Mouse (Mus musculus) midbrain, embryonic 15.5 days (tissue): Measurements from ENCODE around the gene Sh2b2. TPM values are rescaled to one million over a fixed set of nuclear protein-coding genes. Genes with fewer than 3 reads are reported as not detected.

ENCODE experiments used
- ATAC-seq: fragments of 200-750 bp; cut with Nextera tagmentation; replicated peaks from 2 replicates; pipeline ENCODE4 v1.8.0; 2017; ENCODE audit warnings: moderate TSS enrichment
- H3K27ac ChIP-seq: fragments of 300-500 bp; sonication (generic); 2 replicates; pipeline ENCODE4 v1.5.1; 2015; ENCODE audit warnings: mild to moderate bottlenecking, inconsistent platforms
- H3K27me3 ChIP-seq: fragments of 300-500 bp; sonication (generic); replicated peaks from 2 replicates; pipeline ENCODE4 v1.6.1; 2015; ENCODE audit warnings: inconsistent platforms
- H3K36me3 ChIP-seq: fragments of 300-500 bp; sonication (generic); replicated peaks from 2 replicates; pipeline ENCODE4 v1.6.1; 2015; ENCODE audit warnings: inconsistent platforms
- H3K4me1 ChIP-seq: fragments of 300-500 bp; sonication (generic); 2 replicates; pipeline ENCODE4 v1.6.1; 2015; ENCODE audit warnings: inconsistent platforms
- H3K4me2 ChIP-seq: fragments of 300-500 bp; sonication (generic); 2 replicates; pipeline ENCODE4 v1.6.1; 2015; ENCODE audit warnings: inconsistent platforms, mild to moderate bottlenecking, moderate library complexity
- H3K4me3 ChIP-seq: fragments of 300-500 bp; sonication (generic); 2 replicates; pipeline ENCODE4 v1.5.1; 2015; ENCODE audit warnings: mild to moderate bottlenecking, inconsistent platforms
- H3K9ac ChIP-seq: fragments of 300-500 bp; sonication (generic); 2 replicates; pipeline ENCODE4 v1.6.1; 2015; ENCODE audit warnings: mild to moderate bottlenecking, inconsistent platforms
- H3K9me3 ChIP-seq: fragments of 300-500 bp; sonication (generic); 2 replicates; pipeline ENCODE4 v1.6.1; 2016; ENCODE audit warnings: inconsistent platforms
- WGBS: fragments of 180-500 bp; shearing (Covaris S2); methylation state at CpG from one replicate; pipeline ENCODE4 v1.1.7; 2015; ENCODE audit warnings: mixed read lengths; 5-methylcytosine and 5-hydroxymethylcytosine counted together
- polyA plus RNA-seq: library from polyadenylated mRNA; unstranded; fragments of >200 nt; fragmentation: Nextera tagmentation; extraction: Ambion mirVana; gene quantifications from 2 replicates; pipeline ENCODE4 v1.2.1, GENCODE M21; 2015

Gene Sh2b2
- polyA plus RNA-seq, 1 experiment from 2014 or later: 33.2 TPM

DNA sequence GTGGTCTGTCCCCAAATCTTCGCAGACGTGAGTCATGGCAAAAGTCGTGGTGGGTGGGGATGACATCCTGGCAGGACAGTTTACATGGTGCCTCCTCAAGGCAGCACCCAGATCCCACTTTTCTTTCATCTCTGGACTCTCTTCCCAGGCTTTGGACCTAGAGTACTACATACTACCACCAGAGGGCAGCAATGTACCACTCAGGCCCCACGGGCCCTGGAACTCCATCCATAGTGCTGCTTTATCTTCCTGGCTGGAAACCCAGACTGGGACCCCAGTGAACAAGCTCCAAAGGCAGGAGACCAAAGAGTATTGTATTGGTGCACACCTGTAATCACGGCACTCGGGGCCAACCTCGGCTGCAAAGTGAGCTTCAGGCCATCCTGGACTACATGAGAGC, 44.5 kb downstream of the Sh2b2 start:
- Histone ChIP-seq H3K4me3 (no peak overlapping the region), H3K27ac (no peak overlapping the region), H3K9me3 (no peaks in the 10 kb centered on the region), H3K27me3 (no peaks in the 10 kb centered on the region), H3K4me1 (peaks cover 14% of the 10 kb centered on the region), H3K9ac (no peak overlapping the region), H3K36me3 (no peaks in the 10 kb centered on the region), H3K4me2 (no peak overlapping the region)
- peak; percentile 63; the same call in 1 of the 2 replicates for ATAC-seq
- WGBS: 29% methylated on average over 7 of the region's 7 CpGs

DNA sequence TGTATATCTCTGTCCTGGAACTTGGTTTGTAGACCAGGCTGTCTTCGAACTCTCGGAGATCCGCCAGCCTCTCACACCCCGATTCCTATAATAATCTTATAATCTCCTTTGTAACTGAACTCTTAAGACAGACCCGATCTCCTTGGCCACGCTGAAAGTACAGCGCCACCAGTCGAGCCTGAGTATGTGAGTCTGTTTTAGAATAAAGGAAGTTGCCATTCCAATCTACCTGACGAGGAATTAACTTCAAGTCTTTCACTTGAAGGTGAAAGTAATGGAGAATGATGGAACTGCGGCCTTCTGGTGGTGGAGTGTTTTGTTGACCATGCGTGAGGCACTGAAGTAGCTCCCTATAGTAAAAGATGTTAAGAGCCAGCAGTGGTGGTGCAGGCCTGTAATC, 46.8 kb downstream of the Sh2b2 start:
- H3K36me3 ChIP-seq: peaks cover 18% of the 10 kb centered on the region
- H3K4me1 ChIP-seq: peaks cover 14% of the 10 kb centered on the region
- H3K9me3 ChIP-seq: no peaks in the 10 kb centered on the region
- H3K27me3 ChIP-seq: no peaks in the 10 kb centered on the region
- WGBS: 22% methylated on average over 11 of the region's 11 CpGs
- no peak for ATAC-seq
- peak overlapping the region; percentile 90 for H3K4me3 ChIP-seq
- H3K9ac ChIP-seq: peak overlapping the region; percentile 70; the same call in 1 of the 2 replicates
- peak overlapping the region; percentile 86 for H3K27ac ChIP-seq
- H3K4me2 ChIP-seq: peak overlapping the region; percentile 63

DNA sequence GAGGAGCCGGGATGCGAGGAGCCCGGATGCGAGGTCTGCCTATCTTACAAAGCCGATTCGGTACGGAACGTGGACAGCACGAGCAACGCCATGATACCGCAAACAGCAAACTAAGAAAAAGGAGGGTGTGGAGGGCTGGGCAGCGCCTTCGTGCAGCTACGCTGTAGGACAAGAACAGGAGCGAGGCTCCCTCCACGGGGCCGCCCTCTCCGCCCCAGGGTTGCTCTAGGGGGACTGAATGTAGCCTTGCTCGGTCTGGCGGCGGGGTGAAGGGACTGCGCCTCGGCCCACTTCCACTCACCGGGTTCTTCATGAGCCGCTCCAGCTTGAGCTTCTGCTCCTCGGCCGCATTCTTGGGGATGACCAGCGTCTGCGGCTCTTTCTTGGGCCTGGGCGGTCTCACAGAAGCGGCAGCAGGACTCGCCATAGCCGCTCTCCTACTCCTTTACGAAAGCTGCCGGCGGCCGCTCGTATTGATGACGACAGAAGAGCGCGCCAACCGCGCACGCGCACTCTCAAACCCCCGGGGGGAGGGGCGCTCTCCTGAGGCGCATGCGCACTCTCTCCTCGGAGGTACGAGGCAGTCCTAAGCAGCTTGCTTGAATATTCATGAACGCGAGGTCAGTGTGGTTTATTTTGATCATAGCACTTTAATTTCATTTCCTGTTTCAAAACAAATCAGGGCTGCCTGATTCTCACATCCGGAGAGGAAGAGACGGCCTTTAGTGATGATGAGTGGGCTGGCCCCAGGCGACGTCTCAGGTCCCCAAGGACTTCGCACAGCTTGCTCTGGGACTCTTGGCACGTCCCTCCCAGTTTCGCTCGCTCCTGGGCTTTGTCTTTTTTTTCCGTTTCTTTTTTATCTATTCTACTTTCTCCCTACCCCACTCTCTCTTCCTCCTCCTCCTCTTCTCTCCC, 47.6 kb downstream of the Sh2b2 start, which contains the start of gene Prkrip1:
Prkrip1 (minus strand) TSS at position 490 of the 918 bp plus-strand sequence.
- Histone ChIP-seq H3K9me3 (no peaks in the 10 kb centered on the region), H3K36me3 (peaks cover 26% of the 10 kb centered on the region), H3K27me3 (no peaks in the 10 kb centered on the region), H3K4me3 (peak within 1 kb of the TSS; percentile 90), H3K4me1 (peaks cover 14% of the 10 kb centered on the region), H3K9ac (peak within 1 kb of the TSS; percentile 76), H3K4me2 (peak within 1 kb of the TSS; percentile 91), H3K27ac (peak within 1 kb of the TSS; percentile 86)
- ATAC-seq: peak; percentile 83
- under 1% methylated on average over 62 of the region's 62 CpGs for WGBS

DNA sequence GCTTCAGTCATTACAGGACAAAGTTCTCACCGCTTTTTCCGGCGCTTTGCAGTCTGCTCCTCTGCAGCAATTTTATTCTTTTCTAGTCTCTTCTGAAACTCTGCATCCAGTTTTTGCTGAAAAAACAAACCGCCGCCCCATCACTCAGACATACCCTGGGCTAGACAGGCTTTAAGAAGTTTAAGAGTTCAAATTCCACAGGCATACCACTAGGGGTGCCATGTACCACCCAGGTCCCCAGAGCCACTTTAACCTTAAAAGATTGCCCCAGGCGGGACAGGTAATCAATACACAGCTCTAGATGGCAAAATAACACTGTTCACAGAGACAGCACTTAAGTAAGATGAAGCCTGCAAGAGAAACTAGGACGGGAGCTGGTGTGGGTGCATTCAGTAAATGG, 54.5 kb downstream of the Sh2b2 start:
- Histone ChIP-seq H3K4me1 (no peaks in the 10 kb centered on the region), H3K4me2 (no peak overlapping the region), H3K9ac (no peak overlapping the region), H3K4me3 (no peak overlapping the region), H3K36me3 (peaks cover 57% of the 10 kb centered on the region), H3K27me3 (no peaks in the 10 kb centered on the region), H3K27ac (no peak overlapping the region), H3K9me3 (no peaks in the 10 kb centered on the region)
- 90% methylated on average over 7 of the region's 7 CpGs for WGBS
- no peak for ATAC-seq

DNA sequence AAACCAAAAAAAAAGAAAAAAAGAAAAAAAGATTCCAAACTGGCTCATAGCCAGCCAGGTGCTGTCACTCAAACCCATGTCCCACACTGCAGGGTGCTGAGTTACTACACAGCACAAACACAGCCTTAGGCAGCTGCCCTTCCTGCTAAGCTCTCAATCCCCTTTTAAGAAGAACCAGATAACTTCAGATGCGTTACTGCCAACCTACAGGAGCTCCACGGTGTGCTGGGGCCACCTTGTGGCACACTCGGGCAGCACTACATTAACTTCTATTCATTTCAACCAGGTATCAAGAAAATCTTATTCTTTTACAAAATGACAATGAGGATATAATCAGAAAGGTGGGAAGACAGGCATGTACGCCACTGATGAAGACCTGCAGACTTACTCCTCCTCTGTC, 59.6 kb downstream of the Sh2b2 start:
- ATAC-seq: no peak; the same call in 1 of the 2 replicates
- no peaks in the 10 kb centered on the region for H3K27me3 ChIP-seq
- H3K4me2 ChIP-seq: no peak overlapping the region
- H3K9me3 ChIP-seq: no peaks in the 10 kb centered on the region
- peaks cover 35% of the 10 kb centered on the region for H3K36me3 ChIP-seq
- H3K4me3 ChIP-seq: no peak overlapping the region
- H3K4me1 ChIP-seq: 0 out of 2 replicates have a peak, but pooled peaks cover 3% of the 10 kb centered on the region
- H3K27ac ChIP-seq: no peak overlapping the region
- WGBS: 42% methylated on average over 4 of the region's 4 CpGs
- H3K9ac ChIP-seq: no peak overlapping the region

DNA sequence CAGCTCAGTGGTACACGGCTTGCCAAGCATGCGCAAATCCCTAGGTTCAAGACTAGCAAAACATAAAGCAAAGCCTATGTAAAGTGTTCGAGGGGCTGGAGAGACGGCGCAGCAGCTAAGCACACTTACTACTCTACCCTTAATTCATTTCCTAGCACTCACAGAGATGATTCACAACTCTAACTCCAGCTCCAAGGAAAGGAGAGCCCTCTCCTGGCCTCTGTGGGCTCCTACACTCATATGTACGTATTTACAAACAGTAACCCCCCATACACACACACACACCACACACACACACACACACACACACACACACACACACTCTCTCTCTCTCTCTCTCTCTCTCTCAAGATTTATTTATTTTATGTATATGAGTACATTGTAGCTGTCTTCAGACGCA, 62.6 kb downstream of the Sh2b2 start:
- Histone ChIP-seq H3K27ac (no peak overlapping the region), H3K4me3 (no peak overlapping the region), H3K4me1 (0 out of 2 replicates have a peak, but pooled peaks cover 3% of the 10 kb centered on the region), H3K36me3 (peaks cover 43% of the 10 kb centered on the region), H3K9ac (no peak overlapping the region), H3K9me3 (no peaks in the 10 kb centered on the region), H3K4me2 (no peak overlapping the region), H3K27me3 (no peaks in the 10 kb centered on the region)
- ATAC-seq: no peak
- WGBS: 89% methylated on average over 7 of the region's 7 CpGs

DNA sequence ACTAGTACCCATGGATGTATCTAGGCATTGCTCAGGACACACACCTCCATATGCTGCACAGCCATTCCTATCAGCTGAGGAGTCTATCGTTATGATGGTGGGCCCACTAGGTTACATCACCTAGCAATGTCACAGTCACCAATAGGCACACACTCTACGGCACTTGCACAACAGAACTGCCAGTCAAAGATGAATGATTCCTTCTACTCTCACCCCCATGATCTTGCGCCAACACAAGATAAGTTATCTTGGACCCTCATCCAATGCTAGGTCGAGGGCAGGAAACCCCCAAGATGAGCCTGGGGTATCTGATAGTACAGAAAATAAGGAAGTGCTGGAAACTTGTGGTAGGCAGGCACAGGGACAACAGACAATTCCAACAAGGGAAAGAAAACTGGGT, 63.5 kb downstream of the Sh2b2 start:
- Histone ChIP-seq H3K36me3 (peaks cover 40% of the 10 kb centered on the region), H3K9me3 (no peaks in the 10 kb centered on the region), H3K9ac (no peak overlapping the region), H3K27me3 (no peaks in the 10 kb centered on the region), H3K4me3 (no peak overlapping the region), H3K27ac (no peak overlapping the region), H3K4me2 (no peak overlapping the region), H3K4me1 (0 out of 2 replicates have a peak, but pooled peaks cover 3% of the 10 kb centered on the region)
- 93% methylated on average over 4 of the region's 4 CpGs for WGBS
- no peak for ATAC-seq

DNA sequence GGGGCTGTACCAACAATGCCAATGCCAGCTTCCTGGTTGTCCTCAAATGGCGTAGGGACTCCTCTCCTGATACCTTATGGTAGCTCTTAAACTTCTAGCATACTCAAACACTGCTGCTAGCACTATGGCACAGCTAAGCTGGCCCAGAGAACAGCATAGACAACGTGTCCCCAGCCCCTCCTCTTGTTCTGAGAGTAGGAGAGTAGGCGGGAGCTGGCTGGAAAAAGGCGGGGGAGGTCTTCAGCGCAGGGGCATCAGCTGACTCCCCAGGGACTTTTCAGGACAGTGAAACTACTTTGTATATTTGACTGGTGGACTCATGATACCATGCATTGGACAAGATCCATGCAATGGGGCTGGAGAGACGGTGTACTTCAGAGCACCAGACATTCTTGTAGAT, 64.3 kb downstream of the Sh2b2 start:
- Histone ChIP-seq H3K4me2 (no peak overlapping the region), H3K9ac (no peak overlapping the region), H3K27me3 (no peaks in the 10 kb centered on the region), H3K4me3 (no peak overlapping the region), H3K4me1 (0 out of 2 replicates have a peak, but pooled peaks cover 3% of the 10 kb centered on the region), H3K9me3 (no peaks in the 10 kb centered on the region), H3K36me3 (peaks cover 41% of the 10 kb centered on the region), H3K27ac (no peak overlapping the region)
- 91% methylated on average over 6 of the region's 6 CpGs for WGBS
- no peak for ATAC-seq

DNA sequence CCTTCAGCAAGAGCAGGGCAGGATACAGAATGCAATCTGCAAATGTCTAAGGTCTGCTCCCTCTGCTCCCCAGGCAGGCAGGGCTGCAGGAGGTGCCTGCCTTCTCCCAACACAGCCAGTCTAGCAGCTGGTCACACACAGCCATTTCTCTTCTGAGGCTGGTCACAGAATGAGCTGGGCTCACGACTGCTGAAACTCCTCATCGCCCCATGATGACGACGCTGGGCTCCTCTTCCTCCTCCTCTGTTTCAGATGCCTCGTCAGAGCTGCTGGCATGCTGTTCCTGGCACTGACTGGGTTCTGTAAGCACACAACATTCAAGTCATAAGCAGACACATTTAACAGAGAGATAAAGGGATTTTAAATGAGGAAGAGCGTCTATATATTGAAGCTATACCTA, 65.2 kb downstream of the Sh2b2 start:
- H3K9me3 ChIP-seq: no peaks in the 10 kb centered on the region
- no peak overlapping the region for H3K4me2 ChIP-seq
- H3K9ac ChIP-seq: no peak overlapping the region
- no peak for ATAC-seq
- 92% methylated on average over 6 of the region's 6 CpGs for WGBS
- no peaks in the 10 kb centered on the region for H3K4me1 ChIP-seq
- peaks cover 41% of the 10 kb centered on the region for H3K36me3 ChIP-seq
- no peak overlapping the region for H3K27ac ChIP-seq
- no peak overlapping the region for H3K4me3 ChIP-seq
- no peaks in the 10 kb centered on the region for H3K27me3 ChIP-seq

DNA sequence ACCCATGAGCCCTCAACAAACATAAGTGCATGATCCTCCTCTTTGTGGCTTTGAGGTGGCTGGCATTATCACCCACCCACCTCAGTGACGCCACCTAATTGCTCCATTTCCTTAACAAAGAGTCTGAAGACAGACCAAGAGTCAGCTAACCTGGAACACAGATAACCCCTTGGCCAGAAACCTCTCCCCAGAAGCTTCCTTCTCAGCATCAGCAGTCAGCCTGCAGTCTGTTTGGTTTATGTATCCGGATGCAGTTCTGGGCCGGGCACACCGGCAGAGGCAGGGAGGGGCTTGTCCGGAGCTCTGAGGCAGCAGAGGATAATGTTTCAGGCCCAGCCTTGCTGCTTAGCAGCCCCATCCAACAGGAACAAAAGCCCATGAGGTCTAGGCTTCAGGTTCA, 66.8 kb downstream of the Sh2b2 start:
- ATAC-seq: no peak

DNA sequence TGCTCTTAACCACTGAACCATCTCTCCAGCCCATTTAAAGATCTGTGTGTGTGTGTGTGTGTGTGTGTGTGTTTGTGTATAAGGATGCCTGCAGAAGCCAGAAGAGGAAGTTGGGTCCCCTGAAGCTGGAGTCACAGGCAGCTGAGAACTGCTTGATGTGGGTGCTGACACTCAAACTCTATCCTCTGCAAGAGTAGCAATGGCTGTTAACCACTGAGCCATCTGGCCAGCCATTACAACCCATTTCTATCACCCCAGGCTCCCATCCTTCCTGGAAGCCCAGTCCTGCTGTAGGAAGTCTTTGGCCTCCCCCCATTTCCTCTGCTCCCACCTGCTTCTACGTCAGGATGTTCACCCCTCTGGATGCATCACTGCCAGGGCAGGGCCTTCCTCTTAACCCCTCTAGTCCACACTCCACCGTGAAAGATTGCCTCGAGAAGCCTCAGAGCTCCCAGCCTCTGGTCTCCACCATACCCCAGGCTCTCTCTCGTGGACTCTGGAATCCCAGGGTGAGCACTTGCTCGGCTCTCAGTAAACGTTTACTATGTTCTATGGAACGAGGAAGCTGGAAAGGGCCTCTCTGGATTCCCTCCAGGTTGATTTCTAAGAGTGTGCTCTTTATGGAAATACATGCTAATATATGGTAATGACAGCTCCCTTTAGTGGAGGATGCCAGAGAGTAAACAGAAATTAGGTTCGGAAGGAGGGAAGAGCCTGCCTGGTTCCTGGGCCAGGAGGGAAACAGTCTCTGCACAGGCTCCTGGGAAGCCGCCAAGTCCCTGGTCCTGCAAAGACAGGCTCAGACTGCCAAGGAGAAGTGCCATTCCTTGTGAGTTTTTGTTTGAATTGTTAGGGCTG, 72.5 kb downstream of the Sh2b2 start:
- no peak for ATAC-seq
- H3K27me3 ChIP-seq: no peaks in the 10 kb centered on the region
- H3K4me1 ChIP-seq: peaks cover 28% of the 10 kb centered on the region
- peaks cover 7% of the 10 kb centered on the region; the same call in 1 of the 2 replicates for H3K36me3 ChIP-seq
- WGBS: 32% methylated on average over 9 of the region's 9 CpGs
- H3K4me2 ChIP-seq: no peak overlapping the region
- H3K27ac ChIP-seq: peak overlapping the region; percentile 54
- H3K9me3 ChIP-seq: no peaks in the 10 kb centered on the region
- H3K9ac ChIP-seq: no peak overlapping the region
- no peak overlapping the region for H3K4me3 ChIP-seq

More for the DNA sequence above, 66.8 kb downstream of the Sh2b2 start:
- H3K9me3 ChIP-seq: no peaks in the 10 kb centered on the region
- 85% methylated on average over 5 of the region's 5 CpGs for WGBS
- H3K27me3 ChIP-seq: no peaks in the 10 kb centered on the region
- H3K4me1 ChIP-seq: no peaks in the 10 kb centered on the region
- no peak overlapping the region for H3K27ac ChIP-seq
- no peak overlapping the region for H3K9ac ChIP-seq
- H3K4me3 ChIP-seq: no peak overlapping the region
- H3K36me3 ChIP-seq: peaks cover 36% of the 10 kb centered on the region
- H3K4me2 ChIP-seq: no peak overlapping the region

DNA sequence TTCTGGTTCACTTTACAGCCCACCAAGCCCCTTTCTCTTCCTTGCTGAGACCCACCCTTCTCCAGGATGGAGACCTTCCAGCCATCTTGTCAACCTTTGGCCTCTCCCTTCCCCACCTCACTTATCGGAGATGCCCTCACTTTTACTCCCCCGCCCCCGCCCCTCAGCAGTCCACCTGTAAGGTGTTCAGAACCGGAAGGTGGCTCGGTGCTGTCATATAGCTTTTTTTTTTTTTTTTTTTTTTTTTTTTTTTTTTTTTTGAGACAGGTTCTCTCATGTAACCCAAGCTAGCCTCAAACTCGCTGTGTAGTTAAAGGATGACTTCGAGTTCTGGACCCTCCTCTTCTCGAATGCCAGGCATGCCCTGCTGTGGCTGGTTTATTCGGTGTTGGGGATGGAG, 73.4 kb downstream of the Sh2b2 start:
- Histone ChIP-seq H3K4me3 (no peak overlapping the region), H3K36me3 (0 out of 2 replicates have a peak, but pooled peaks cover 5% of the 10 kb centered on the region), H3K27ac (no peak overlapping the region), H3K9me3 (no peaks in the 10 kb centered on the region), H3K27me3 (no peaks in the 10 kb centered on the region), H3K9ac (no peak overlapping the region), H3K4me2 (no peak overlapping the region), H3K4me1 (peaks cover 28% of the 10 kb centered on the region)
- WGBS: 83% methylated on average over 9 of the region's 9 CpGs
- ATAC-seq: no peak
